Mouse (Mus musculus) cerebral cortex, adult 2 months (tissue): Measurements from ENCODE around the gene Mapk14.

ENCODE experiments used
- WGBS: fragments of 180-500 bp; shearing (Covaris S2); methylation state at CpG from one replicate; pipeline ENCODE4 v1.1.7; 2018; 5-methylcytosine and 5-hydroxymethylcytosine counted together

The Mapk14 gene

DNA sequence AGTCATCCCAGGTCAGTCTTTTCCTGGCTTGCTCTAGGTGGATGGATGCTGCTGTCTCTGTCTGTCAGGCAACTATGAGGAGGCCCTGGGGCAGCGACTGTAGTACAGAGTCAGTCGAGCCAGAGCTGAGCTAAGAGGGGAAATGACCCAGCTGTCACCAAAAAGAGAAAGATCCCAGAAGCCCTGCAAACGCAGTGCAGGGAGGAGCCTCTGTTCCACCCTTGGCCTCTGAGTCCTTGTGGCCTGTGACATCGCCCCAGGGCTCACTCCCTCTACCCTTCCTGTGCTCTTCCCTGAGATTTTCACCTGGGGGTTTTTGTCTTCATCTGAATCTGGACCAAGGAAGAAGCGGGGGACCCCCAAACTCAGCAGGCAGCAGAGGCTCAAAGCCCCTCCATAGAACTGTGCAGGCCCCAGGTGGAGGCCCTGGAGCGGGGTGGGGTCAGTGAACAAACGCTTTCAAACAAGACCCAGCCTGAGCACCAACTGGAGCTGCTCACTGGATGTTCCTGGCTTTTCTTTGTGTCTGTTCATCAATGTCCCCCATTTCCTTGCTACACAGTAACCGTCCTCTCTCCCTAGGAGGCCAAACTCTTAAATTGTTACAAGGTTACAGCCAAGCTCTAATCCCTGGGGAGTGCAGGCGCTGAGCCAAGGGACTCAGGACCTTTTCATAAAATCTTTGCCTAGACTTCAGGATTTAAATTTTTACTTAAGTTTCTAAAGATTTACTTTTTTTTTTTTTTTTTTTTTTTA is 90.3 kb downstream of the Mapk14 start:
- WGBS = 78% methylated on average over 9 of the region's 9 CpGs

GRCm38 (mm10) chr17:28785036-28785435 is 93.9 kb downstream of the Mapk14 start:
- WGBS = 92% methylated on average over 3 of the region's 3 CpGs

GRCm38 (mm10) chr17:28787507-28787906 is 96.4 kb downstream of the Mapk14 start:
- 97% methylated on average over 12 of the region's 12 CpGs for WGBS

- 62% methylated on average over 4 of the region's 4 CpGs for WGBS
Measured at GRCm38 (mm10) chr17:28797031-28797430, 105.9 kb downstream of the Mapk14 start.
